Mouse (Mus musculus) embryo, embryonic 11 days (tissue): Measurements from ENCODE around the gene Psmd3.
"Not testable (repeated sequence)": the region's sequence is repeated elsewhere in the genome, so short reads cannot be mapped to it uniquely, and the experiment has no call there.

Source experiments
- DNase-seq: peaks from one replicate; pipeline ENCODE4 v3.0.0-alpha.2; 2015

Psmd3 gene

DNA sequence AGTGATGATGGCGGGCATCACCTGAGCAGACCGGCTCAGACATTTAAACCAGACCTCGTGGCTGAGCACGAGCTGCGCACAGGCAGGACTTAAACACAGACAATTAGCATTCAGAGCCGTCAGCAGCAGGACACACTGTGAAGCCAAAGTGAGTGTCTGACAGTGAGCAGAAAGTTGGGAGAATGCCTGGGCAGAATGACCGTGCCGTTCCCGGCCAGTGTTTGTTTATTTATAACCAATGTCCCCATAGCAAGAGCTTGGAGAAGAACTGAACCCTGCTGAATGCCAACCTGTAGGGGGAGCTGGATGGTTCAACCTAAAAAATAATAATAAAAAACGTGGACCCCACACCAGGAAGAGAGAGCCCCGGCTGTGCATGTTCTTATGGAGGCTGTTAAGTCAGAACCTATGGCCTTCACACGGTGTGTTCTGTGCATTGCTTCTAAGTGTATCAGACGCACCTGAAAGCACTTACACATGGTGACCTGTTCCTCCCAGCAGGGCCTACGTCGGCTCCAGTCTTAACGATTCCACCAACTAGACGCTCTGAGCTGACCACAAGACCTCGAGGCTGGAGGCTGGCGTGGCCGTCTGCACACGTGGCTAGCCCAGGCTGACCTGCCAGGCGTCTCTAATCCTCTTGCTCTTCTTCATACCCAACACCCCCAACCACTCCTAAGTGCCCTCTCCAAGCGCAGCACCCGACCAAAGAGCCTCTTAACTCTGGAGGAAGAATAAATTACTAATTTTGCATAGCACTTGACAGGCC lies 39.3 kb downstream of the Psmd3 start:
- DNase-seq, result no peak

DNA sequence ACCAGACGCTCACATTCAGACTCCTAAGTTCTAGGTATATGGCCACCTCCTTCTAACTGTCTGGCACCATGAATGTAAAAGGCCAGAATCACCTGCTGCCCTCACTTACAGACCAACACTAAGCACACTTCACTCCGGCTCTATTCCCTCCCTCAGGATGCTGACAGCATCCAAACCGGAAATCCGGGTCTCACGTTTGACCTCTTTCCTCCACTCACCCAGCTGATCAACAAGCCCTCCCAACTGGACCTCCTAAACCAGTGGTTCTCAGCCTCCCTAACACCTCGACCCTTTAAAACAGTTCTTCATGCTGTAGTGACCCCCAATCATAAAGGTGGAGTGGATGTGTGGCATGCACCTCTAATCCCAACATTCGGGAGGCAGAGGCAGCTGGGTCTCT lies 40.7 kb downstream of the Psmd3 start:
- DNase-seq, result no peak

DNA sequence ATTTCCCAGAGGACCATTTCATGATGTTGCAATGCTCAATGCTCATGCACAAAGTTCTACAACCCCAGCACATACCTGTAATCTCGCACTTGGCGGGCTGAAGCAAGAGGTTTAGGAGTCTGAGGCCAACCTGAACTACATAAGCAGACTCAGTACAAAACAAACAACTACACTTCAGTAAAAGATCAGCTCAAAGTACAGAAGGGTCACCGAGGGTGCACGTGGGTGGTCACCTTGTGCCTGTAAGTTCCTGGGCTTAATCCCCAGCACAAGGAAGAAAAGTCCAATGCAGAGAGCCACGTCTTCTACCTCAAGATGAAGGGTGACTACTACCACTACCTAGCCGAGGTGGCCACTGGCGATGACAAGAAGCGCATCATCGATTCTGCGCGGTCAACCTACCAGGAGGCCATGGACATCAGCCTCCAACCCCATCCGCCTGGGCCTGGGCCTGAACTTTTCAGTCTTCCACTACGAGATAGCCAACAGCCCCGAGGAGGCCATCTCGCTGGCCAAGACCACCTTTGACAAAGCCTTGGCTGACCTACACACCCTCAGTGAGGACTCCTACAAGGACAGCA lies 43.7 kb downstream of the Psmd3 start:
- no peak for DNase-seq

DNA sequence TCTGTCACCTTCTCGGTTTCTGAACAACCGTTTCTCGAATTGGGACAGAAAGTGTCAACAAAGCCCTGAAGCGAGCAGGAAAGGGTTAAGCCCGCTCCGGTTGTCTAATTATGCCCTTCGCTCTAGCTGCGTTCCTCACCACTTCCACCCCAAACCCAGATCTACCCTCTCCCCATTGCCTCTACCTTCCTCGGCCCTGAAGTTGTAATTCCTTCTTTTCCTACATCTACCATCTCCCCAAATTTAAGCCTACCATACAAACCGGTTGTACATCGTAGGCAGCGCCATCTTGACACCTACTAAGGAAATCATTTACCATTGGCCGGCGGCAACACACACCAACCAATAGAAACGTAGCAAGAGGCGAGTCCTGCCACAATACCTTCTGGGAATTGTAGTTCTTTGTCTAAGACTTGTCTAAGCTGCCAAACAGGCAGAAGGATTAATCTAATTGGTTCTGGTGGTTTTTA lies 46.8 kb downstream of the Psmd3 start, which contains the start of gene Med24:
TSS of gene Med24 (minus strand) at position 317 of the 470 bp plus-strand sequence.
- peak; percentile 93 for DNase-seq

DNA sequence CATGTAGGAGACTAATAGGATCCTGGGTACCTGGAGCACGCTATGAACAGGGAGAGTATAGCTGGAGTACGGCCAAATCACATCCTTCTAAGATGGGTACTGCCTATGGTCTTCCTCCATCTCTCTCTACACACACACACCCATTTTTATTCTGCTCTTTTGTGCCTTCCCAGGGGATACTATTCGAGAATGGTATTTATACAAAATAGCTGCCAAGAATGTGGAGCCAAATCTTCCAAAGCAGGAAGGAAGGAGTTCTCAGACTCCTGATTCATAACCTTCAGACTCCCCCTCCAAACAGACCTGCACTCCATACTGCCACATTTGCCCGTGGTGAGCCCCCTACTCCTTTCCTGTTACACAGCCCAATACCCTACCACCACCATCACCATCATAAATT lies 48.4 kb downstream of the Psmd3 start:
- DNase-seq, result no peak

DNA sequence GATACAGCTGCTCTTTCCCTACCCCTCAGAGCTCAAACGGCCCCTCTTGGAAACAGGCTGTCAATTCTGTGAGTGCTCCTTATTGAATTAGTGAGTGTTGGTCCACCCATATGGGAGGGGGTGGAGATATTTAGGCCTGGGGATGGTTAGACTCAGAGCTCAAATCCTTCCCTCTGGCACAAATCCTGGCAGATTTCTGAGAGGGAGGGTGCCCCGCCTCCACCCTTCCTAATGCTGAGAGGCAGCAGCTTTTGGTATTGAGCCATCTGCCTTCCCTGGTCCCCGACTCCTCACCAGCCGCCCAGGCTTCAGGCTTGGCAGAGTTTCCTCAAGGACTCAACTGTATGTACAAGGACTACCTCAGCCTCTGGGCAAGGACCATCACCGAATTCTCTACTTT lies 48.8 kb downstream of the Psmd3 start:
- no peak for DNase-seq

DNA sequence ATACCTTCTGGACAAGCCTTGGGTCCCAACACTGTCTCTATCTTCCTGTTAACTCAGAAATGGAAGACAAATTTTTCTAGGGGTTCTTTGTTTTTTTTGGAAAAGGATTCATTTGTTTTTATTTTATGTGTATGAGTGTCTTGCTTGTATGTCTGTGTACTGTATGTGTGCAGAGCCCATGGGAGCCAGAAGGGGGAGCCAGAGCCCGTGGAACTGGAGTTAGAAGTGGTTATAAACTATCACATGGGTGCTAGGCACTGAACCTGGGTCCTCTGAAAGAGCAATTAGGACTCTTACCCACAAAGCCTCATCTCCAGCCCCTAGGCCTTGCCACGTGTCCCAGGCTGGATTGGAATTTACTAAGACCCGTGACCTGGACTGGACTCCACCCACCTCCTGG lies 51.7 kb downstream of the Psmd3 start:
- DNase-seq, result no peak

DNA sequence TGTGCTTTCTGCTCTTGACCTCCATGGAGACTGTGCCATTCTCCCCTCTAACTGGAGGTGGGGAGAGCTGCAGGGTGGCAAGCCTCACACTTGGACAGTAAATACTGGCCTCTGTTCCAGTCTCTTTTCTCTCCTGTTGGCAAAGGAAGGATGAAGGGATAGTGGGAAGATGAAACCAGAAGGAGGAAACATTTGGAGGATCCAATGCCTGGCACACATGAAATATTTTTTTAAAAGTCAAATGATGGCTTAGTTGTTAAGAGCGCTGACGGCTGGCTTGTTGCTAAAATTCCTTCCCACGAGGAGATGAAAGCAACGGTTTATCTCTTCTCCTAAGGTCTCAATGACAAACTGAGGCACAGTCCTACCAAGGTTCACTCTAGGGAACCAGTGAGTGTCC lies 52.8 kb downstream of the Psmd3 start:
- DNase-seq, result no peak

DNA sequence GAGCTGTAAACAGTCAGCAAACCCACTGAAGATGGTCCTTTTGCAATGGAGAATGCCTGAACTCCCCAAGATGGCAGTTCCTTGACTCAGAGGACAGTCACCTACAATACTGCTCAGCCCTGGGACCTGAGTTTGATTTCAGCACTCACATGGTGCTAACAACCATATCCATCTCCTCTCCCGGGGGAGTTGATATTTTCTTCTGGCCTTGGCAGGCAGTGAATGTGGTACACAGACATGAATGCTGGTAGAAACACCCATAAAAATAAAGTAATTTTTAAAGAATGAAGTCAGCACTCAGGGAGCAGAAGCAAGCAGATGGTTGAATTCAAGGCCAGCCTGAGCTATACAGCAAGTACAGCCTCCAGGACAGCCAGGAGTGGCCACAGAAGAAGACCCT lies 53.8 kb downstream of the Psmd3 start:
- DNase-seq, result no peak

DNA sequence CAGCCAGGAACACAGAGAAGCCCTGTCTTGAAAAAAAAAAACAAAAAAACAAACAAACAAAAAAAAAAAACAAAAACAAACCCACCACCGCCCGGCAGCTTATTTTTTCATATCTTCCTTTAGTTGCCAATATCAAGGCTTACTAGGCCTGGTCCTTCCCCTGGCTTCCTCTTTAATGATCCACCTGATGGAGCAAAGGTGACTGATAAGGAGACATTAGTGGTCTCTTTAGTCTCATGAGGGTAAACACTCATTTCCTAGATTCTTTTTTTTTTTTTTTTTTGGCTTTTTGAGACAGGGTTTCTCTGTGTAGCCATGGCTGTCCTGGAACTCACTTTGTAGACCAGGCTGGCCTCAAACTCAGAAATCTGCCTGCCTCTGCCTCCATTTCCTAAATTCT lies 54.9 kb downstream of the Psmd3 start:
- not testable (repeated sequence) for DNase-seq

DNA sequence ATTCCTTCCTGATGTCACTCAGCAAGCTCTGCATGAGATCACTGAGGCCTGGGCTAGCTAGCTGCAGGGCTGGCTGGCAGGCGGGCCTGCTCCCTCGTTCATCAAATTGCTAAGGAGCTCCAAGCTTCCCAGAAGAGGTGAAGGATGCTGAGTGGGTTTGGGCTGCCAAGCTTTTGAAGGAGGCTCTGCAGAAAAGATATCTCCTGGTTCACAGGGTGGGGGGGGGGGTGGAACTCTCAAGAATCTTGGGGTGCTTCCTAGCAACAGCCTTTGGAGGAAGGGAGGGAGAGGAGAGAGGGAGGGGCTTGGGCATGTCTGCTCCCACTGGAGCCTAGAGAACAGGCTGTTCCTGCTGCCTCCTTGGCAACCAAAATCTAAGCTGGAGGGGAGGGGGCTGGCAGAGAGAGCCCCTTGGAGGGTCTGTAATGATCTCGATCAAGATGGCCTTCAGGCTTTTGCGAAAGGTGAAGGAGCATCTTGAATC lies 56.1 kb downstream of the Psmd3 start:
- no peak for DNase-seq

DNA sequence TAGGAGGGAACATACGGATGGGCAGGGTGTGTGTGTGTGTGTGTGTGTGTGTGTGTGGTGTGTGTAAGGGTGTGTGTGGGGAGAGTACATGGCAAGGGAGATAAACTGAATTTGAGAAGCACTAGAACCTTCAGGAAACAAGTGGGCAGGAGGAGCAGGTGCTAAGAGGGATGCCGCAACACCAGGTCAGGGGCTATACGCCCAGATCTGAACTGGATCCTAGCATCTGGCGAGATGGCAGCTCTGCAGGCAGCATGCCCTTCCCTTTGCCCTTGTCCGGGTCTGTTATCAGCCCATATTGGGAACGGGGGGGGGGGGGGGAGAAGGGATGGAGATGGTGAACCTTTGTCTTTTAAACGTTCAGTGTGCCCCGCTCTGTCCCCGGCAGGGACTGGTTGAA lies 56.6 kb downstream of the Psmd3 start:
- no peak for DNase-seq

DNA sequence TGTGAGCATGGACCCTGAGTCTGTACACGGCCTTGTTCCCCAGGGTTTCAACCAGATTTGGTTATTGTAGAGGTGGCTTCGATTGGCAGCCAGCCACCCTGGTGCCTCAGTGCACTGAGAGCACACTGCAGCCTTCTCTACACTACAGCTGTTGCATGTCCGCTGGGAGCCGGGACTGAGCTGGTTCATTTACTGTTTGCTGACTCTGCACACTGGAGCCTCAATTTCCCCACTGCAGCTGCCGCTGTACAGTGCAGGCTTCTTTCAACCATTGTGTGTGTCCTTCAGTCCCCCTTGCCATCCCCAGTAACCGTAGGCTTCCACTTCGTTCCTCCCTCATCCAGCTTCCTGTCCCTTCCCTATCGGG lies 57.7 kb downstream of the Psmd3 start:
- DNase-seq, result peak; percentile 53

DNA sequence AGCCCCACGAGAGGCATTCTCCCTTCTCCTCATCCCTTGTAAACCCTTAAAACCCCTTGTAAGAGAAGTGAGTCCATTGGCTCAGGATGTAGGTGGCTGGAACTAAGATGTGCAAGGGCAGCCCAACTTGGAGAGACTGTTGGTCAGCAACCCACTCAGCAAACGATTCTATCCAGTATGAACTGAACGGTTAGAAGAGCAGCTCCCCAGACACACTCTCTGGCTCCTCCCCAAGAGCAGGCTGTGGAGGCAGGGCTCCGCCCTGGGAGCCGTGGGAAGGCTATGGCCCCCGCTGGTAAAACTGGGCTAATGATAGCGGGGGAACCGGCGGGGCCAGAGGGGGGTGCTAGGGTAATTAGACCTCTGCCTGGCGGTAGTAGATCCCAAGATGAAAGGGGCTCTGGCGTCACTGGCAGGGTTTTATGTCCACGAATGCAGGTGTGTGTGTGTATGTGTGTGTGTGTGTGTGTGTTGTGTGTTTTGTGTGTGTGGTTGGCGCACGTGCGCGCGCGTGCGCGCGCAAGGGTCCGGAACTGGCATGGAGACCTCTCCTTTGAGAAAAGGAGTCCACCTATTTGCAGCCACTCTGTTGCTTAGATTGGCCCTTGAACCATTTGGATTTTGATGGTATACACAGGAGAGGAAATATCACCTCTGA lies 58.2 kb downstream of the Psmd3 start, which contains the start of gene Thra:
TSS of gene Thra (plus strand) at position 246 of the 658 bp plus-strand sequence.
- peak; percentile 81 for DNase-seq

DNA sequence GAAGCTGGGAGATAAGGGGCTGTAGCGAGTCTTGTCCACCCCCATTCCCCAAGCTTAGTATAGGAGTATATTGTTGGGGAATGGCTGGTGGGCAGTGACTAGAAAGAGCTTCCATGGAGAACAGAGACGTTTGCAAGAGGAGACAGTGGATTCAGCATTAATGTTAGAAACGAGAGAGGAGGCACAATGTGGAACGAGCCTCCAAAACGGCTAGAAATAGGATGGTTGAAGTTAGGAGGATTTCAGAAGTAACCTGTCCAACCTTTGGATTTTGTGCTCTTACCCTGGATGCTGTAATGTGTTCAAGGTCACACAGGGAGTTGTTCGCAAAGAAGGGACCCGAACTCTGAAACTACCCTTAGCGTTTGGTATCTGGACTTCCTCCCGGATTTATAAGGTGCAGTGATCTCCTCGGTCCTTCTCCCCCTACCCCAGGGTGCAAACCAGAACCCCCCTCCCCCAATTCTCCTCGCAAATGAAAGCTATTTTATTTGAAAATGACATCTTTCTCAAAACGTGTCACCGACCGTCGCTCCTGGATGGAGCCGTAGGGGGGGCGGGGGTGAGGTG lies 58.8 kb downstream of the Psmd3 start:
- DNase-seq, result peak; percentile 10

DNA sequence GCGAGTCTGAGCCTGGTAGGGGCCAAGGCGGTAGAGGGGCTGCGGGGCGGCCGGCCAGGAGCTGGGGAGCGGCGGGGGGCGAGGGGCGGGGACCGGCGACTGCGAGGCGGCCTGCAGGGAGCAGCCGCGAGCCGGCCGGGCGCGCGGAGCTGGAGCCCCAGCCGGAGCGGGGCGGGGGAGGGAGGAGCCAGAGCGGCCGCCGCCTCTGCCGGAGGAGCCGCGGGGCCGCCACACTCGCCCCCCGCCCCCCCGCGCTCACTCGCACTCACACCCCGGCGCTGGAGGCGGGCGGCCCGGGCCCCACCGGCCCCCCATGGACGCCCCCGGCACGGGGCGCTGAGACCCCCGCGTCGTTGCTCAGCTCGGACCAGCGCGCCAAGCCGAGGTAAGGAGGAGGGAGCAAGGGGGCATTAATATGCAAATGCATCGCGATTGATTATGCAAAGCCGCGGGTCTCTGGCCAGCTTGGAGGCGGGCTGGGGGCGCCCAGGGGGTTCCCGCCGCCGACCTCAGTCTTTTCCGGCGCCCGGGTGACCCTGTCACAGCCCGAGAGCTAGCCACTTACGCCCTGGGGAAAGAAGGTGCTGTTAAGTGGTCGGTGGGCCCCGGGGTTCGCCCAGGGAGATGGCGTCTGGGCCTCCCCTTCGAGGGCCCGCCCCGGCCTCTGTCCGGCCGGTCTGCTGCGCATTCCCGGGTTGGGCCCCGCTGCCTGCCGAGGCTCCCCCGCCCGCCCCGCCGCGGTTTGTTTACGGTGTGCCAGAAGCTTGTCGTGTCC lies 59.5 kb downstream of the Psmd3 start:
- peak; percentile 94 for DNase-seq

DNA sequence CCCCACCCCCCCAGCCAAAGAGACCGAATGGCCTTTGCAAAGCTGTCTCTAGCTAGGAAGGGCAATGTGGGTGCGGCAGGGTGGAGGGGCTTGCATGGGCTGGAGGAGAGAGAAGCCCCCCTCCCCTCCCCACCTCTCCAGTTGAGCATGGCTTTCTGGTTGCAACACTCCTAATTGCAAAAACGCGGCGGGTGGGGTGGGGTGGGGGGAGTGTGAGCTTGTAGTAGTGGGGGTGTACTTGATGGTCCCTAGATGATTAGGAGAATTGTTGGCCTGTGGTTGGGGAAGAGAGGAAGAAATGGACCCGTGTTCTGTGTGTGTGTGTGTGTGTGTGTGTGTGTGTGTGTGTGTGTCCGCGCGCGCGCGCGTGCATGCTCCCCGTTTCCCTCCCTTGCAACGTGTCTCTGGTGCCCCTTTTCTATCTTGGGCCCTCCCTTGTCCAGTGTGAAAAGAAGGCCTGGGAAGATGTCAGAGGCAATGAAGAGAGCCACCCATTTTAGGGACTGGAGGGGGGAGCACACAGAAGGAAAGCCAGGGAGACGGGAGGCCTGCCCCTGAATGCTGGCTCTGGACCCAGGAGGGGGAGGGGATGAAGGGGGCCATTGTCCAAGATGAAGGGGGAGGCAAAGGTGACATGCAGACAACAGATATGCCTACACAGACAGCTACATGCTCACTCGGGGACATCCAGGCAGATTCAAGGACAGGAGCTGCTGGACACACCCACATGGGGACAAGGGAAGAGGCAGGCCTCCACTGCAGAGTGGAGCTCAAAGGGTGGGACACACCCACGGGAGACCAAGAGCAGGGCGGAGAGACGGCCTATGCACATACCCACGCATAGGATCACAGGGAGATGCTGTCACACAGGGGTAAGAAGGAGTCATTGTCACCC lies 60.3 kb downstream of the Psmd3 start:
- DNase-seq, result peak; percentile 33

DNA sequence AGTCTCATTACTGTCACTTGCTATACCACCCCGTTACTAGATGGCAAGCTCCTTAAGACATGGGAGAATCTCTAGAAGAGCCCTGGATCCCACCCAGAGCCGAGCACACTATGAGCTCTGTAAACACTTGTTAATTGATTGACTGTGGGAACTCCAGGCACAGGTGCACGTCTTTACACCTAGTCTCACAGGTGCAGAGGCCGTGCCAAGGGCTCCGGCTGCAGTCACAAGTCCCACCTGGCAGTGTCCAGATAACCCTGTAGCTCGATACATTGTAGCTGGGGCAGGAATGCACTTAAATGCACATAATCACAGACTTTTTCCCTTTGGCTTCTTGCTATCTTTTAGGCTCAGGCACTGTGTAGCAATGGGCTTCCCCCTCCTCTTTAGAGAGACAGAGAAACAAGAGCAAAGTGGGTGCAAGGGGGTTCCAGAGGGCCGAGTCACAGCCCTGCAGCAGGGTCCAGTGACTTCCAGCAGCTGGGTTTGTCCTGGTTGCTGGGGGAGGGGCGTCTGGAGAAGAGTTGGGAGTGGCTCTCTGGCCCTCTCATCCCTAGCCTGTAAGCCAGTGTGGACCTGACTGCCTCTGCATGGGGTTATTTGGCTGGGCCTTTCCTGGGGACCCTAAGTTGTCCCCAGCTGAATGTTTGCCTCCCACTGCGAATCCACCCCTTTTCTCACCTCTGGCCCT lies 61.4 kb downstream of the Psmd3 start:
- DNase-seq, result peak; percentile 78

DNA sequence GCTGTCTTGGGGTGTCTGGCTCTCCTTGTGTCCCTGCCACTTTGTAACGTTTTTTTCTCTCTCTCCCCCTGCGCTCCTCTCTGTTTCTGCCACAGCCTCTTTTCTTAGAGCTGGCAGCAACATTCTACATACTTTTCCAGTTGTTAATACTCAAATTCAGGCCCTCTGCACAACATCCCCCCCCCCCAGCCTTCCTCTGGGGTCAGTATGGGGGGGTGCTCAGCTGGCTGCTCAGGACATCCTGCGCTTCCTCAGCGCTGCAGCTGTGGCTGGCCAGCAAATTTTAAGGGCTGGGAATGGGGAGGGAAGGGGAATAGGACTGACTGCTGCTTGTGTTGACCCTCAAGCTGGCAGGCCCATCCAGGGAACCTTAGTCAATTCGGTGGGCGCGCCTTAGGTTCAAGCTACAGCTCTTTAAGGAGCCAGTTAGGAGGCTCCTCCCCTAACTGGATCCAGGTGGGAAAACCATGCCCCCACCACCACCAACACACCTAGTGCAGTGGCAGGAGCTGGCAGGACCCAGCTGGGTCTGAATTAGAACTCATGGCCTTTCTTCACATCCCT lies 62.2 kb downstream of the Psmd3 start:
- DNase-seq, result no peak
